Mouse (Mus musculus) lung, embryonic 14.5 days (tissue): ENCODE results near the gene Uts2r. TPM values are rescaled to one million over a fixed set of nuclear protein-coding genes. Genes with fewer than 3 reads are reported as not detected.
A peak's percentile ranks its signal among the peaks of the same experiment; 100 is the strongest.

Experiments used
- ATAC-seq: fragments of 200-750 bp; cut with Nextera tagmentation; 2 replicates; pipeline ENCODE4 v1.8.0; 2017; ENCODE audit warnings: mild to moderate bottlenecking, moderate TSS enrichment, moderate library complexity; ENCODE audit not compliant: insufficient read depth
- DNase-seq: peaks from one replicate; pipeline ENCODE4 v3.0.0-alpha.2; 2015
- H3K27ac ChIP-seq: fragments of 300-500 bp; sonication (generic); 2 replicates; pipeline ENCODE4 v1.5.1; 2014; ENCODE audit warnings: low read depth, mild to moderate bottlenecking, moderate library complexity
- H3K27me3 ChIP-seq: fragments of 300-500 bp; sonication (generic); 2 replicates; pipeline ENCODE4 v1.6.1; 2014; ENCODE audit warnings: low read length, control low read depth; ENCODE audit not compliant: insufficient read depth
- H3K36me3 ChIP-seq: fragments of 300-500 bp; sonication (generic); 2 replicates; pipeline ENCODE4 v1.6.1; 2014; ENCODE audit warnings: control low read depth; ENCODE audit not compliant: insufficient read depth
- H3K4me1 ChIP-seq: fragments of 300-500 bp; sonication (generic); 2 replicates; pipeline ENCODE4 v1.6.1; 2014; ENCODE audit warnings: antibody characterized with exemption, control low read depth; ENCODE audit not compliant: insufficient read depth
- H3K4me2 ChIP-seq: fragments of 300-500 bp; sonication (generic); 2 replicates; pipeline ENCODE4 v1.6.1; 2014; ENCODE audit warnings: mild to moderate bottlenecking
- H3K4me3 ChIP-seq: fragments of 300-500 bp; sonication (generic); 2 replicates; pipeline ENCODE4 v1.5.1; 2014; ENCODE audit warnings: low read depth, low read length
- H3K9ac ChIP-seq: fragments of 300-500 bp; sonication (generic); 2 replicates; pipeline ENCODE4 v1.6.1; 2014
- H3K9me3 ChIP-seq: fragments of 300-500 bp; sonication (generic); 2 replicates; pipeline ENCODE4 v1.6.1; 2016; ENCODE audit warnings: low read depth, low read length, control low read depth
- CTCF ChIP-seq: IDR thresholded peaks from 2 replicates; pipeline ENCODE4 v1.5.1; 2016; ENCODE audit warnings: antibody characterized with exemption, low read depth
- WGBS: fragments of 180-500 bp; shearing (Covaris S2); extraction: QIAGEN DNeasy Blood & Tissue Kit; methylation state at CpG from one replicate; pipeline ENCODE4 v1.1.7; 2014; 5-methylcytosine and 5-hydroxymethylcytosine counted together
- polyA plus RNA-seq: library from polyadenylated mRNA; unstranded; fragments of >200 nt; fragmentation: Nextera tagmentation; extraction: Ambion mirVana; gene quantifications from 2 replicates; pipeline ENCODE4 v1.2.1, GENCODE M21; 2014

The Uts2r gene
- polyA plus RNA-seq, 1 experiment from 2014 or later = not detected

GRCm38 (mm10) chr11:121122024-121122670, 37.9 kb upstream of the Uts2r start:
- no peak overlapping the region for H3K4me3 ChIP-seq
- no peaks in the 10 kb centered on the region for H3K36me3 ChIP-seq
- ATAC-seq (peak; percentile 77), DNase-seq (peak; percentile 79)
- no peak for TF ChIP-seq CTCF
- 19% methylated on average over 2 of the region's 2 CpGs for WGBS
- no peak overlapping the region for H3K4me2 ChIP-seq
- H3K27me3 ChIP-seq = no peaks in the 10 kb centered on the region
- no peak overlapping the region for H3K9ac ChIP-seq
- peak overlapping the region; percentile 78 for H3K27ac ChIP-seq
- no peaks in the 10 kb centered on the region for H3K9me3 ChIP-seq
- no peaks in the 10 kb centered on the region for H3K4me1 ChIP-seq

GRCm38 (mm10) chr11:121123438-121123837, 36.6 kb upstream of the Uts2r start:
- no peak for TF ChIP-seq CTCF

GRCm38 (mm10) chr11:121125522-121126172, 34.4 kb upstream of the Uts2r start:
- ATAC-seq = no peak
- no peak overlapping the region for H3K27ac ChIP-seq
- no peaks in the 10 kb centered on the region for H3K36me3 ChIP-seq
- no peaks in the 10 kb centered on the region for H3K4me1 ChIP-seq
- no peak for TF ChIP-seq CTCF
- no peak for DNase-seq
- H3K9me3 ChIP-seq = no peaks in the 10 kb centered on the region
- WGBS = 69% methylated on average over 3 of the region's 3 CpGs
- H3K4me2 ChIP-seq = no peak overlapping the region
- H3K27me3 ChIP-seq = no peaks in the 10 kb centered on the region
- no peak overlapping the region for H3K4me3 ChIP-seq
- H3K9ac ChIP-seq = no peak overlapping the region

More at GRCm38 (mm10) chr11:121123438-121123837, 36.6 kb upstream of the Uts2r start:
- H3K36me3 ChIP-seq = no peaks in the 10 kb centered on the region
- H3K4me2 ChIP-seq = no peak overlapping the region
- no peak for DNase-seq
- H3K4me3 ChIP-seq = no peak overlapping the region
- no peaks in the 10 kb centered on the region for H3K4me1 ChIP-seq
- no peak overlapping the region for H3K27ac ChIP-seq
- no peak overlapping the region for H3K9ac ChIP-seq
- no peaks in the 10 kb centered on the region for H3K27me3 ChIP-seq
- ATAC-seq = no peak
- no peaks in the 10 kb centered on the region for H3K9me3 ChIP-seq
- 85% methylated on average over 4 of the region's 4 CpGs for WGBS

- H3K27ac ChIP-seq = no peak overlapping the region
- H3K36me3 ChIP-seq = no peaks in the 10 kb centered on the region
- ATAC-seq (no peak), DNase-seq (peak; percentile 45)
- H3K27me3 ChIP-seq = no peaks in the 10 kb centered on the region
- TF ChIP-seq CTCF = peak; percentile 60
- H3K9me3 ChIP-seq = no peaks in the 10 kb centered on the region
- WGBS = 84% methylated on average over 1 of the region's 1 CpGs
- H3K4me1 ChIP-seq = no peaks in the 10 kb centered on the region
- H3K9ac ChIP-seq = no peak overlapping the region
- H3K4me2 ChIP-seq = no peak overlapping the region
- H3K4me3 ChIP-seq = no peak overlapping the region
Observed at GRCm38 (mm10) chr11:121126395-121126794, 33.7 kb upstream of the Uts2r start.

- no peaks in the 10 kb centered on the region for H3K27me3 ChIP-seq
- DNase-seq = no peak
- no peak overlapping the region for H3K4me2 ChIP-seq
- H3K36me3 ChIP-seq = no peaks in the 10 kb centered on the region
- H3K4me1 ChIP-seq = no peaks in the 10 kb centered on the region
- WGBS = 92% methylated on average over 3 of the region's 3 CpGs
- H3K9ac ChIP-seq = no peak overlapping the region
- no peak for TF ChIP-seq CTCF
- no peak overlapping the region for H3K27ac ChIP-seq
- no peak overlapping the region for H3K4me3 ChIP-seq
- H3K9me3 ChIP-seq = no peaks in the 10 kb centered on the region
- ATAC-seq = no peak
Observed at GRCm38 (mm10) chr11:121127441-121127840, 32.6 kb upstream of the Uts2r start.

- no peak overlapping the region for H3K4me2 ChIP-seq
- ATAC-seq (no peak), DNase-seq (peak; percentile 47)
- H3K4me3 ChIP-seq = no peak overlapping the region
- H3K9me3 ChIP-seq = no peaks in the 10 kb centered on the region
- no peak overlapping the region for H3K27ac ChIP-seq
- H3K4me1 ChIP-seq = no peaks in the 10 kb centered on the region
- no peaks in the 10 kb centered on the region for H3K27me3 ChIP-seq
- H3K36me3 ChIP-seq = no peaks in the 10 kb centered on the region
- H3K9ac ChIP-seq = no peak overlapping the region
- 41% methylated on average over 1 of the region's 1 CpGs for WGBS
- no peak for TF ChIP-seq CTCF
Observed at GRCm38 (mm10) chr11:121129616-121130015, 30.5 kb upstream of the Uts2r start.

- H3K4me3 ChIP-seq = no peak overlapping the region
- H3K27me3 ChIP-seq = no peaks in the 10 kb centered on the region
- H3K9me3 ChIP-seq = no peaks in the 10 kb centered on the region
- peak; percentile 71; the same call in 1 of the 2 replicates for ATAC-seq
- TF ChIP-seq CTCF = no peak
- H3K4me1 ChIP-seq = no peaks in the 10 kb centered on the region
- no peak overlapping the region for H3K9ac ChIP-seq
- 11% methylated on average over 1 of the region's 1 CpGs for WGBS
- no peak overlapping the region for H3K27ac ChIP-seq
- DNase-seq = peak; percentile 71
- H3K36me3 ChIP-seq = no peaks in the 10 kb centered on the region
- no peak overlapping the region for H3K4me2 ChIP-seq
Observed at GRCm38 (mm10) chr11:121134600-121134999, 25.5 kb upstream of the Uts2r start.
